Mouse (Mus musculus) ES-Bruce4 (cell line): Measurements from ENCODE around the gene Notch2.

Experiments used
- CTCF ChIP-seq: IDR thresholded peaks from one replicate; pipeline ENCODE4 v1.8.1; 2011; ENCODE audit warnings: low read depth, low read length
- EP300 ChIP-seq: IDR thresholded peaks from 2 replicates; pipeline ENCODE4 v1.6.1; 2011; ENCODE audit warnings: low read depth, low read length; ENCODE audit not compliant: insufficient read depth
- POLR2A ChIP-seq: IDR thresholded peaks from one replicate; pipeline ENCODE4 v1.8.1; 2011; ENCODE audit warnings: low read length; ENCODE audit not compliant: insufficient read depth

GRCm38 (mm10) chr3:98108416-98108815 lies 95.1 kb downstream of the Notch2 start:
- no peak for TF ChIP-seq POLR2A
- TF ChIP-seq CTCF, result no peak
- no peak for TF ChIP-seq EP300
